Mouse (Mus musculus) limb, embryonic 11.5 days (tissue): ENCODE data around the gene Txnrd2. TPM values are rescaled to one million over a fixed set of nuclear protein-coding genes. Genes with fewer than 3 reads are reported as not detected.

Experiments
- ATAC-seq: fragments of 200-750 bp; cut with Nextera tagmentation; 2 replicates; pipeline ENCODE4 v1.8.0; 2017; ENCODE audit warnings: low read depth; ENCODE audit not compliant: insufficient number of reproducible peaks, low FRiP score, low TSS enrichment
- DNase-seq: peaks from one replicate; pipeline ENCODE4 v3.0.0-alpha.2; 2015; ENCODE audit warnings: low spot score
- H3K27ac ChIP-seq: fragments of 300-500 bp; sonication (generic); replicated peaks from 2 replicates; pipeline ENCODE4 v1.5.1; 2014; ENCODE audit warnings: low read depth, mild to moderate bottlenecking, low read length
- H3K27me3 ChIP-seq: fragments of 300-500 bp; sonication (generic); 2 replicates; pipeline ENCODE4 v1.6.1; 2014; ENCODE audit warnings: mild to moderate bottlenecking, low read length, mixed read lengths; ENCODE audit not compliant: control insufficient read depth, insufficient read depth
- H3K36me3 ChIP-seq: fragments of 300-500 bp; sonication (generic); 2 replicates; pipeline ENCODE4 v1.6.1; 2014; ENCODE audit warnings: mild to moderate bottlenecking, low read length, moderate library complexity, mixed read lengths; ENCODE audit not compliant: control insufficient read depth, insufficient read depth
- H3K4me1 ChIP-seq: fragments of 300-500 bp; sonication (generic); 2 replicates; pipeline ENCODE4 v1.6.1; 2014; ENCODE audit warnings: low read length, mixed read lengths; ENCODE audit not compliant: control insufficient read depth, insufficient read depth
- H3K4me2 ChIP-seq: fragments of 300-500 bp; sonication (generic); 2 replicates; pipeline ENCODE4 v1.6.1; 2014; ENCODE audit warnings: low read depth, mild to moderate bottlenecking, moderate library complexity; ENCODE audit not compliant: severe bottlenecking
- H3K4me3 ChIP-seq: fragments of 300-500 bp; sonication (generic); 2 replicates; pipeline ENCODE4 v1.5.1; 2014; ENCODE audit warnings: low read depth, low read length
- H3K9ac ChIP-seq: fragments of 300-500 bp; sonication (generic); 2 replicates; pipeline ENCODE4 v1.6.1; 2014; ENCODE audit warnings: mild to moderate bottlenecking, low read length
- H3K9me3 ChIP-seq: fragments of 300-500 bp; sonication (generic); 2 replicates; pipeline ENCODE4 v1.6.1; 2016; ENCODE audit warnings: low read length; ENCODE audit not compliant: control insufficient read depth
- WGBS: fragments of 180-500 bp; shearing (Covaris S2); extraction: QIAGEN DNeasy Blood & Tissue Kit; methylation state at CpG from one replicate; pipeline ENCODE4 v1.1.7; 2014; 5-methylcytosine and 5-hydroxymethylcytosine counted together
- polyA plus RNA-seq: library from polyadenylated mRNA; unstranded; fragments of >200 nt; fragmentation: Nextera tagmentation; extraction: Ambion mirVana; gene quantifications from 2 replicates; pipeline ENCODE4 v1.2.1, GENCODE M21; 2014

Txnrd2 gene
- polyA plus RNA-seq, 1 experiment from 2014 or later, result 21.9 TPM

DNA sequence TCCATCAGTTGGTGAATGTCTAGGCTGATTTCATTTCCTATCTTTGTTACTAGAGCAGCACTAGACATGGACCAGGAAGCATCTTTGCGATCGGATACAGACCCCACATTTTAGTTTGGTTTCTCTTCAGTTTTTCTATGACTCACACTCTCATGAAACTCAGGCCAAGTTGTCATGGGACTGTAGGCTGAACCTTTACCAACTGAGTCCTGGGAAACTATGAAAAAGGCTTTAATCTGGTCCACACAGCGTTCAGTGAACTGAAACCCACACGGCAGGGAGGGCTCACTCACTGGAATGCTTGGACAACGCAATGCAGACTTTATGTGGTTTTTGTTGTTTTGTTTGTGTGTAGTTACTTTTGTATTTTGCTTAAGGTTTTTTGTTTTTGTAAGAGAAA, 102.5 kb downstream of the Txnrd2 start:
- H3K4me1 ChIP-seq, result no peaks in the 10 kb centered on the region
- ATAC-seq, result no peak
- WGBS, result 94% methylated on average over 5 of the region's 5 CpGs
- DNase-seq, result no peak
- H3K9me3 ChIP-seq, result no peaks in the 10 kb centered on the region
- H3K9ac ChIP-seq, result no peak overlapping the region
- no peaks in the 10 kb centered on the region for H3K27me3 ChIP-seq
- H3K4me2 ChIP-seq, result no peak overlapping the region
- H3K27ac ChIP-seq, result no peak overlapping the region
- H3K4me3 ChIP-seq, result no peak overlapping the region
- no peaks in the 10 kb centered on the region for H3K36me3 ChIP-seq

Other genes with a start within 250 kb of the Txnrd2 start
- not detected in 2 replicates for gene Ccdc188, start 208.5 kb upstream of the Txnrd2 start, polyA plus RNA-seq
- gene Zdhhc8, start 191.2 kb upstream of the Txnrd2 start, polyA plus RNA-seq, result 14.5 and 14.6 TPM in 2 replicates
- 95.8 and 96.0 TPM in 2 replicates for gene Trmt2a, start 177.7 kb upstream of the Txnrd2 start, polyA plus RNA-seq
- gene Ranbp1, start 177.7 kb upstream of the Txnrd2 start, polyA plus RNA-seq, result 1,289 and 1,302 TPM in 2 replicates
- gene Gm49776, start 168.1 kb upstream of the Txnrd2 start, polyA plus RNA-seq, result 1.3 and 1.7 TPM in 2 replicates
- 42.7 and 48.2 TPM in 2 replicates for gene Dgcr8, start 137.1 kb upstream of the Txnrd2 start, polyA plus RNA-seq
- 20.1 and 21.2 TPM in 2 replicates for gene Tango2, start 78.3 kb upstream of the Txnrd2 start, polyA plus RNA-seq
- gene Arvcf, start 78.2 kb upstream of the Txnrd2 start, polyA plus RNA-seq, result 32.9 and 33.2 TPM in 2 replicates
- 55.4 and 64.2 TPM in 2 replicates for gene Comt, start 468 bp downstream of the Txnrd2 start, polyA plus RNA-seq
- gene Gnb1l, start 72.3 kb downstream of the Txnrd2 start, polyA plus RNA-seq, result 17.9 and 18.6 TPM in 2 replicates
- 2.5 and 2.6 TPM in 2 replicates for gene Rtl10, start 72.5 kb downstream of the Txnrd2 start, polyA plus RNA-seq
- 2.3 and 2.5 TPM in 2 replicates for gene Tbx1, start 164.3 kb downstream of the Txnrd2 start, polyA plus RNA-seq
- gene Gp1bb, start 196.0 kb downstream of the Txnrd2 start, polyA plus RNA-seq, result 4.1 and 4.5 TPM in 2 replicates
- 2.3 and 2.4 TPM in 2 replicates for gene Gm49601, start 200.0 kb downstream of the Txnrd2 start, polyA plus RNA-seq
- 30.0 and 31.1 TPM in 2 replicates for gene Sept5, start 203.6 kb downstream of the Txnrd2 start, polyA plus RNA-seq